Mouse (Mus musculus) ES-Bruce4 (cell line): ENCODE measurements at regions not wholly inside any gene's neighbourhood (a gene's known extent, or its start where the extent isn't known, plus 50 kb on each side); places are given as distances from the start of the nearest gene placed in this dataset.

Source experiments
- CTCF ChIP-seq: IDR thresholded peaks from one replicate; pipeline ENCODE4 v1.8.1; 2011; ENCODE audit warnings: low read depth, low read length
- EP300 ChIP-seq: IDR thresholded peaks from 2 replicates; pipeline ENCODE4 v1.6.1; 2011; ENCODE audit warnings: low read depth, low read length; ENCODE audit not compliant: insufficient read depth
- POLR2A ChIP-seq: IDR thresholded peaks from one replicate; pipeline ENCODE4 v1.8.1; 2011; ENCODE audit warnings: low read length; ENCODE audit not compliant: insufficient read depth

GRCm38 (mm10) chr14:71670435-71670834 is 821.2 kb downstream of the Gm9195 start:
- TF ChIP-seq CTCF (peak; percentile 60), POLR2A (no peak), EP300 (no peak)
